Mouse (Mus musculus): Measurements from ENCODE around the gene Zscan22. TPM values are rescaled to one million over a fixed set of nuclear protein-coding genes. Genes with fewer than 3 reads are reported as not detected.

The Zscan22 gene
- 10.3 TPM for polyA plus RNA-seq (2017; shearing (Covaris generic))

GRCm38 (mm10) chr7:12897655-12898410 lies at the start of gene Zscan22:
TSS of gene Zscan22 (plus strand) at chr7:12897815.

GRCm38 (mm10) chr7:12880911-12881660 lies 16.5 kb upstream of the Zscan22 start, which contains the start of gene Zfp128:
TSS of gene Zfp128 (plus strand) at chr7:12881177.

GRCm38 (mm10) chr7:12921705-12922465 lies 24.3 kb downstream of the Zscan22 start, which contains the start of gene Rps5:
TSS of gene Rps5 (plus strand) at chr7:12922290.

GRCm38 (mm10) chr7:12927191-12927680 lies 29.6 kb downstream of the Zscan22 start, which contains the start of gene Rnf225:
TSS of gene Rnf225 (plus strand) at chr7:12927416.

Other genes with a start within 250 kb of the Zscan22 start
- not detected for gene Vmn2r55, start 212.8 kb upstream of the Zscan22 start, polyA plus RNA-seq (2017; shearing (Covaris generic))
- not detected for gene Vmn2r56, start 162.8 kb upstream of the Zscan22 start, polyA plus RNA-seq (2017; shearing (Covaris generic))
- 3.0 TPM for gene Zscan18, start 94.2 kb upstream of the Zscan22 start, polyA plus RNA-seq (2017; shearing (Covaris generic))
- gene Zfp329, start 79.0 kb upstream of the Zscan22 start, polyA plus RNA-seq (2017; shearing (Covaris generic)), result 14.7 TPM
- 73.3 TPM for gene Zfp110, start 63.1 kb upstream of the Zscan22 start, polyA plus RNA-seq (2017; shearing (Covaris generic))
- 3.5 TPM for gene Zfp128, start 16.6 kb upstream of the Zscan22 start, polyA plus RNA-seq (2017; shearing (Covaris generic))
- 858 TPM for gene Rps5, start 24.5 kb downstream of the Zscan22 start, polyA plus RNA-seq (2017; shearing (Covaris generic))
- gene Rnf225, start 29.6 kb downstream of the Zscan22 start, polyA plus RNA-seq (2017; shearing (Covaris generic)), result 0.13 TPM
- gene Zfp324, start 68.0 kb downstream of the Zscan22 start, polyA plus RNA-seq (2017; shearing (Covaris generic)), result 6.7 TPM
- gene Zfp446, start 80.0 kb downstream of the Zscan22 start, polyA plus RNA-seq (2017; shearing (Covaris generic)), result 9.8 TPM
- gene Slc27a5, start 100.4 kb downstream of the Zscan22 start, polyA plus RNA-seq (2017; shearing (Covaris generic)), result 0.45 TPM
- 124 TPM for gene Trim28, start 101.3 kb downstream of the Zscan22 start, polyA plus RNA-seq (2017; shearing (Covaris generic))
- 25.7 TPM for gene Zbtb45, start 112.2 kb downstream of the Zscan22 start, polyA plus RNA-seq (2017; shearing (Covaris generic))
- 253 TPM for gene Chmp2a, start 137.0 kb downstream of the Zscan22 start, polyA plus RNA-seq (2017; shearing (Covaris generic))
- 174 TPM for gene Ube2m, start 140.5 kb downstream of the Zscan22 start, polyA plus RNA-seq (2017; shearing (Covaris generic))
- gene Mzf1, start 156.9 kb downstream of the Zscan22 start, polyA plus RNA-seq (2017; shearing (Covaris generic)), result 1.1 TPM
- not detected for gene Vmn1r85, start 197.4 kb downstream of the Zscan22 start, polyA plus RNA-seq (2017; shearing (Covaris generic))
- gene Vmn1r86, start 222.1 kb downstream of the Zscan22 start, polyA plus RNA-seq (2017; shearing (Covaris generic)), result 0.04 TPM
- not detected for gene Vmn1r87, start 242.3 kb downstream of the Zscan22 start, polyA plus RNA-seq (2017; shearing (Covaris generic))

Measured in CD4-positive, CD25-positive, alpha-beta regulatory T cell (primary cell).